Mouse (Mus musculus) neural tube, embryonic 10.5 days (tissue): ENCODE data around the gene Mlycd.

ENCODE experiments used
- DNase-seq: peaks from one replicate; pipeline ENCODE4 v3.0.0-alpha.2; 2017; ENCODE audit warnings: low spot score; ENCODE audit errors: extremely low spot score

The Mlycd gene

GRCm38 (mm10) chr8:119400904-119401303, 6.2 kb downstream of the Mlycd start:
- DNase-seq, result no peak

- no peak for DNase-seq
Observed at GRCm38 (mm10) chr8:119403912-119404311, 9.2 kb downstream of the Mlycd start.

GRCm38 (mm10) chr8:119404648-119405047, 10.0 kb downstream of the Mlycd start:
- DNase-seq, result no peak

GRCm38 (mm10) chr8:119408311-119408710, 13.6 kb downstream of the Mlycd start:
- no peak for DNase-seq

GRCm38 (mm10) chr8:119412037-119412734, 17.5 kb downstream of the Mlycd start:
- DNase-seq, result no peak

- peak; percentile 83 for DNase-seq
Observed at GRCm38 (mm10) chr8:119412735-119413498, 18.2 kb downstream of the Mlycd start.

GRCm38 (mm10) chr8:119413605-119414004, 18.9 kb downstream of the Mlycd start:
- no peak for DNase-seq

GRCm38 (mm10) chr8:119420318-119420717, 25.6 kb downstream of the Mlycd start:
- DNase-seq, result no peak

- DNase-seq, result no peak
Observed at GRCm38 (mm10) chr8:119421603-119422122, 27.0 kb downstream of the Mlycd start.

- DNase-seq, result no peak
Observed at GRCm38 (mm10) chr8:119422123-119422711, 27.5 kb downstream of the Mlycd start.

GRCm38 (mm10) chr8:119423631-119424141, 29.0 kb downstream of the Mlycd start:
- no peak for DNase-seq

GRCm38 (mm10) chr8:119424199-119424733, 29.6 kb downstream of the Mlycd start:
- no peak for DNase-seq

- no peak for DNase-seq
Observed at GRCm38 (mm10) chr8:119424740-119425139, 30.1 kb downstream of the Mlycd start.

- no peak for DNase-seq
Observed at GRCm38 (mm10) chr8:119425533-119425932, 30.9 kb downstream of the Mlycd start.

- no peak for DNase-seq
Observed at GRCm38 (mm10) chr8:119426069-119426735, 31.5 kb downstream of the Mlycd start.

- DNase-seq, result no peak
Observed at GRCm38 (mm10) chr8:119427634-119428349, 33.1 kb downstream of the Mlycd start.

GRCm38 (mm10) chr8:119428350-119428740, 33.7 kb downstream of the Mlycd start:
- DNase-seq, result no peak

GRCm38 (mm10) chr8:119428766-119429327, 34.2 kb downstream of the Mlycd start:
- no peak for DNase-seq

- no peak for DNase-seq
Observed at GRCm38 (mm10) chr8:119429552-119429951, 34.9 kb downstream of the Mlycd start.

GRCm38 (mm10) chr8:119430250-119430649, 35.6 kb downstream of the Mlycd start:
- no peak for DNase-seq
